Mouse (Mus musculus): ENCODE results near the gene Krt80. TPM values are rescaled to one million over a fixed set of nuclear protein-coding genes. Genes with fewer than 3 reads are reported as not detected.
"Not testable (repeated sequence)": the region's sequence is repeated elsewhere in the genome, so short reads cannot be mapped to it uniquely, and the experiment has no call there.

Krt80 gene
- polyA plus RNA-seq, 1 experiment, result 0.63 TPM

- Histone ChIP-seq H3K4me3 (replicated peaks) (no peak overlapping the region), H3K36me3 (replicated peaks; ENCODE audit: low read length) (no peaks in the 10 kb centered on the region), H3K9me3 (no peaks in the 10 kb centered on the region), H3K4me1 (peaks cover 74% of the 10 kb centered on the region), H3K27me3 (replicated peaks) (peaks cover 72% of the 10 kb centered on the region)
- TF ChIP-seq FLI1 (IDR thresholded peaks at IDR 0.05; ENCODE audit: low read length) (no peak), GATA1 (IDR thresholded peaks at IDR 0.05; ENCODE audit: borderline replicate concordance, low read length) (no peak)
These were observed 40.4 kb downstream of the Krt80 start for GRCm38 (mm10) chr15:101329564-101329892.

- no peaks in the 10 kb centered on the region for H3K36me3 ChIP-seq (replicated peaks; ENCODE audit: low read length)
- no peaks in the 10 kb centered on the region for H3K9me3 ChIP-seq
- TF ChIP-seq GATA1 (IDR thresholded peaks at IDR 0.05; ENCODE audit: borderline replicate concordance, low read length), result no peak
- H3K27me3 ChIP-seq (replicated peaks), result peaks cover 67% of the 10 kb centered on the region
- no peak overlapping the region for H3K4me3 ChIP-seq (replicated peaks)
- peaks cover 69% of the 10 kb centered on the region for H3K4me1 ChIP-seq
These were observed 40.9 kb downstream of the Krt80 start for GRCm38 (mm10) chr15:101328876-101329563.

GRCm38 (mm10) chr15:101327282-101327681 lies 42.7 kb downstream of the Krt80 start:
- H3K9me3 ChIP-seq, result no peaks in the 10 kb centered on the region
- H3K36me3 ChIP-seq (replicated peaks; ENCODE audit: low read length), result no peaks in the 10 kb centered on the region
- H3K27me3 ChIP-seq (replicated peaks), result peaks cover 57% of the 10 kb centered on the region
- no peak for TF ChIP-seq FLI1 (IDR thresholded peaks at IDR 0.05; ENCODE audit: low read length)
- TF ChIP-seq GATA1 (IDR thresholded peaks at IDR 0.05; ENCODE audit: borderline replicate concordance, low read length), result no peak
- H3K4me3 ChIP-seq (replicated peaks), result peak overlapping the region; percentile 65
- H3K4me1 ChIP-seq, result peaks cover 63% of the 10 kb centered on the region

GRCm38 (mm10) chr15:101325991-101326534 lies 43.9 kb downstream of the Krt80 start:
- Histone ChIP-seq H3K4me3 (replicated peaks) (no peak overlapping the region), H3K36me3 (replicated peaks; ENCODE audit: low read length) (no peaks in the 10 kb centered on the region), H3K9me3 (no peaks in the 10 kb centered on the region), H3K4me1 (peaks cover 66% of the 10 kb centered on the region), H3K27me3 (replicated peaks) (peaks cover 51% of the 10 kb centered on the region)
- TF ChIP-seq FLI1 (IDR thresholded peaks at IDR 0.05; ENCODE audit: low read length), result no peak
- TF ChIP-seq GATA1 (IDR thresholded peaks at IDR 0.05; ENCODE audit: borderline replicate concordance, low read length), result no peak

- H3K27me3 ChIP-seq (replicated peaks), result peaks cover 34% of the 10 kb centered on the region
- not testable (repeated sequence) for H3K9me3 ChIP-seq; H3K36me3 ChIP-seq (replicated peaks; ENCODE audit: low read length); H3K4me3 ChIP-seq (replicated peaks)
- TF ChIP-seq GATA1 (IDR thresholded peaks at IDR 0.05; ENCODE audit: borderline replicate concordance, low read length), result peak; percentile 93
- H3K4me1 ChIP-seq, result peaks cover 79% of the 10 kb centered on the region
These were observed 45.6 kb downstream of the Krt80 start for GRCm38 (mm10) chr15:101324409-101324808.

- Histone ChIP-seq H3K36me3 (replicated peaks; ENCODE audit: low read length) (no peaks in the 10 kb centered on the region), H3K9me3 (no peaks in the 10 kb centered on the region), H3K4me1 (peaks cover 79% of the 10 kb centered on the region), H3K27me3 (replicated peaks) (peaks cover 25% of the 10 kb centered on the region), H3K4me3 (replicated peaks) (no peak overlapping the region)
- no peak for TF ChIP-seq FLI1 (IDR thresholded peaks at IDR 0.05; ENCODE audit: low read length)
- TF ChIP-seq GATA1 (IDR thresholded peaks at IDR 0.05; ENCODE audit: borderline replicate concordance, low read length), result no peak
These were observed 46.5 kb downstream of the Krt80 start for GRCm38 (mm10) chr15:101323511-101323910.

GRCm38 (mm10) chr15:101322640-101323039 lies 47.3 kb downstream of the Krt80 start:
- no peaks in the 10 kb centered on the region for H3K36me3 ChIP-seq (replicated peaks; ENCODE audit: low read length)
- no peak overlapping the region for H3K4me3 ChIP-seq (replicated peaks)
- no peaks in the 10 kb centered on the region for H3K9me3 ChIP-seq
- TF ChIP-seq FLI1 (IDR thresholded peaks at IDR 0.05; ENCODE audit: low read length), result no peak
- peaks cover 79% of the 10 kb centered on the region for H3K4me1 ChIP-seq
- H3K27me3 ChIP-seq (replicated peaks), result peaks cover 17% of the 10 kb centered on the region

GRCm38 (mm10) chr15:101322106-101322505 lies 47.9 kb downstream of the Krt80 start:
- peaks cover 17% of the 10 kb centered on the region for H3K27me3 ChIP-seq (replicated peaks)
- H3K36me3 ChIP-seq (replicated peaks; ENCODE audit: low read length), result no peaks in the 10 kb centered on the region
- H3K4me1 ChIP-seq, result peaks cover 79% of the 10 kb centered on the region
- TF ChIP-seq GATA1 (IDR thresholded peaks at IDR 0.05; ENCODE audit: borderline replicate concordance, low read length), result no peak
- no peak for TF ChIP-seq FLI1 (IDR thresholded peaks at IDR 0.05; ENCODE audit: low read length)
- H3K4me3 ChIP-seq (replicated peaks), result peak overlapping the region; percentile 18
- H3K9me3 ChIP-seq, result no peaks in the 10 kb centered on the region

- H3K36me3 ChIP-seq (replicated peaks; ENCODE audit: low read length), result no peaks in the 10 kb centered on the region
- H3K4me1 ChIP-seq, result peaks cover 79% of the 10 kb centered on the region
- peaks cover 15% of the 10 kb centered on the region for H3K27me3 ChIP-seq (replicated peaks)
- H3K4me3 ChIP-seq (replicated peaks), result peak overlapping the region; percentile 80
- no peaks in the 10 kb centered on the region for H3K9me3 ChIP-seq
- TF ChIP-seq GATA1 (IDR thresholded peaks at IDR 0.05; ENCODE audit: borderline replicate concordance, low read length) (no peak), FLI1 (IDR thresholded peaks at IDR 0.05; ENCODE audit: low read length) (no peak)
These were observed 48.8 kb downstream of the Krt80 start for GRCm38 (mm10) chr15:101321126-101321525.

GRCm38 (mm10) chr15:101320618-101321041 lies 49.3 kb downstream of the Krt80 start:
- Histone ChIP-seq H3K27me3 (replicated peaks) (peaks cover 14% of the 10 kb centered on the region), H3K4me1 (peaks cover 78% of the 10 kb centered on the region), H3K4me3 (replicated peaks) (peak overlapping the region; percentile 82), H3K36me3 (replicated peaks; ENCODE audit: low read length) (no peaks in the 10 kb centered on the region), H3K9me3 (no peaks in the 10 kb centered on the region)
- TF ChIP-seq FLI1 (IDR thresholded peaks at IDR 0.05; ENCODE audit: low read length), result no peak
- TF ChIP-seq GATA1 (IDR thresholded peaks at IDR 0.05; ENCODE audit: borderline replicate concordance, low read length), result peak; percentile 57; the same call in 1 of the 3 replicates

Data from megakaryocyte, embryonic 14.5 days (primary cell).